Mouse (Mus musculus) brain, embryonic 14.5 days (tissue): ENCODE measurements around the gene Zwilch. TPM values are rescaled to one million over a fixed set of nuclear protein-coding genes. Genes with fewer than 3 reads are reported as not detected.

Source experiments
- DNase-seq: peaks from one replicate; pipeline ENCODE4 v3.0.0-alpha.2; 2011; ENCODE audit warnings: low read depth
- CTCF ChIP-seq: fragments of 200-500 bp; IDR thresholded peaks from 2 replicates; pipeline ENCODE4 v1.5.1; 2012; ENCODE audit warnings: inconsistent platforms, mild to moderate bottlenecking, moderate library complexity, borderline replicate concordance; ENCODE audit not compliant: insufficient read depth, insufficient read length; ENCODE audit errors: extremely low read depth
- POLR2A ChIP-seq: fragments of 200-500 bp; IDR thresholded peaks from 2 replicates; pipeline ENCODE4 v1.6.1; 2012; ENCODE audit warnings: mild to moderate bottlenecking, inconsistent platforms, borderline replicate concordance; ENCODE audit not compliant: poor library complexity, insufficient read depth, insufficient read length, severe bottlenecking; ENCODE audit errors: extremely low read depth
- polyA plus RNA-seq: library from polyadenylated mRNA; depleted of rRNA; stranded (reverse); fragments of >200 nt; gene quantifications from 2 replicates; pipeline ENCODE4 v1.2.3, GENCODE M21; 2012; rRNA removed

Zwilch gene
- polyA plus RNA-seq, result 12.8 and 20.1 TPM in 2 replicates

GRCm38 (mm10) chr9:64172816-64173665, at the start of gene Zwilch, which contains the start of gene Rpl4:
Zwilch (minus strand) TSS chr9:64173104.
Rpl4 (plus strand) TSS chr9:64173375.
- peak; percentile 94 for DNase-seq
- peak; percentile 15; the same call in 1 of the 2 replicates for TF ChIP-seq CTCF
- peak; percentile 86; the same call in 1 of the 2 replicates for TF ChIP-seq POLR2A

- TF ChIP-seq POLR2A (no peak), CTCF (no peak)
- no peak for DNase-seq
Observed at GRCm38 (mm10) chr9:64222098-64222497, 49.2 kb upstream of the Zwilch start.

GRCm38 (mm10) chr9:64221480-64221879, 48.6 kb upstream of the Zwilch start:
- no peak for DNase-seq
- no peak for TF ChIP-seq POLR2A
- TF ChIP-seq CTCF, result no peak

- no peak for DNase-seq
- no peak for TF ChIP-seq CTCF
- TF ChIP-seq POLR2A, result no peak
Observed at GRCm38 (mm10) chr9:64220603-64221002, 47.7 kb upstream of the Zwilch start.

- no peak for DNase-seq
- TF ChIP-seq CTCF, result no peak
- TF ChIP-seq POLR2A, result no peak
Observed at GRCm38 (mm10) chr9:64219772-64220420, 47.0 kb upstream of the Zwilch start.

GRCm38 (mm10) chr9:64219305-64219704, 46.4 kb upstream of the Zwilch start:
- no peak for DNase-seq
- TF ChIP-seq POLR2A, result no peak
- TF ChIP-seq CTCF, result no peak

GRCm38 (mm10) chr9:64217887-64218286, 45.0 kb upstream of the Zwilch start:
- no peak for TF ChIP-seq CTCF
- TF ChIP-seq POLR2A, result no peak
- no peak for DNase-seq

- no peak for DNase-seq
- TF ChIP-seq POLR2A (no peak), CTCF (no peak)
Observed at GRCm38 (mm10) chr9:64216641-64217040, 43.7 kb upstream of the Zwilch start.

GRCm38 (mm10) chr9:64216090-64216489, 43.2 kb upstream of the Zwilch start:
- no peak for TF ChIP-seq POLR2A
- TF ChIP-seq CTCF, result no peak
- no peak for DNase-seq

- no peak for DNase-seq
- TF ChIP-seq POLR2A, result no peak
- no peak for TF ChIP-seq CTCF
Observed at GRCm38 (mm10) chr9:64214452-64214851, 41.5 kb upstream of the Zwilch start.

- TF ChIP-seq POLR2A (no peak), CTCF (no peak)
- no peak for DNase-seq
Observed at GRCm38 (mm10) chr9:64207509-64208084, 34.7 kb upstream of the Zwilch start.
